ENCODE assay signal across 31 mouse cellular contexts in the genomic region with DNA sequence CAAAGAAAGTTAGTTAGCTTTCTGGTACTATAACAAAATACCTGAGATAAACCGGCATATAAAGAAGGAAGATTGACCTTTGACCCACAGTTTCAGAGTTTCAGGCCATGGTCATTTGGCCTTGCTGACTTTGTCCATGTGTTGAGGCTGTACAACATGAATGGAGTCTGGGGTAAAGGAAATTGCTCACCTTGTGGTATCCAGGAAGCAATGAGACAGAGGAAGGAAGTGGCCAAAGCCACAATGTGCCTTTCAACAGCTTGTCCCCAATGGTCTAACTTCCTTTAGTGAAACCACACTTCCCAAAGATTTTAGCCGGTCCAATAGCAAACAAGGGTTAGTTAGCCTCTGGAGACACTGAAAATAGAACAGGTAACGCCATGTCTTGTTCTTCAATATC.
DNase-seq lines count a peak whose midpoint lies in the region; ATAC-seq and TF ChIP-seq lines count a peak whose summit lies in the region.
"Had no signal": no experiment of that assay in that cellular context is flagged by ENCODE, and none has a peak within 500 bp of the region (broad histone marks: within the 10 kb centered on the region; RNA-seq: fewer than 3 reads in every experiment).

No protein-coding gene starts in this region.

- 96% methylated on average over 3 of the region's 3 CpGs for WGBS in intestine, embryonic 14.5 days
- 77% methylated on average over 3 of the region's 3 CpGs for WGBS in intestine, postnatal 0 days

- DNase-seq in gastrocnemius, adult 2 months: no peak
- no peak for DNase-seq in gastrocnemius, postnatal 4 days (ENCODE audit: low spot score in 2 of 2)
- DNase-seq in intestine, embryonic 14.5 days (ENCODE audit: low spot score): peak; percentile 18
- no peak for DNase-seq in thymus, postnatal 14 days
- DNase-seq: adrenal gland, postnatal 10 days; cerebellum, adult 11-12 months; cerebellum, adult 9-11 months; forebrain, postnatal 0 days; gastrocnemius, postnatal 10 days; kidney, postnatal 36 days; lung, adult 18-20 months; lung, postnatal 10 days; right cerebral cortex, postnatal 25 days had no signal

- TF ChIP-seq CTCF in gastrocnemius, adult 2 months (IDR thresholded peaks at IDR 0.05): no peak
- no peak for TF ChIP-seq CTCF in intestine, postnatal 0 days (IDR thresholded peaks at IDR 0.05; ENCODE audit: low read depth)

- no peak for ATAC-seq in intestine, embryonic 14.5 days (replicated peaks; ENCODE audit: low FRiP score, low TSS enrichment, low read depth)
- ATAC-seq in intestine, postnatal 0 days: no peak
- ATAC-seq in common myeloid progenitor, adult 5-6 weeks (replicated peaks; ENCODE audit: low read depth, poor library complexity, severe bottlenecking): 0 out of 2 replicates have a peak, but pooled peaks have one; percentile 52
- ATAC-seq in neutrophil, adult 5-6 weeks (ENCODE audit: extremely low read depth, insufficient number of reproducible peaks, low FRiP score, poor library complexity, severe bottlenecking): peak; percentile 53; the same call in 1 of the 2 replicates
- ATAC-seq: forebrain, postnatal 0 days; hindbrain, embryonic 16.5 days; intestine, embryonic 15.5 days; liver, embryonic 12.5 days; midbrain, embryonic 15.5 days; Patski had no signal

- no peaks in the 10 kb centered on the region; the same call in 1 of the 2 replicates for H3K4me1 ChIP-seq in intestine, embryonic 14.5 days (replicated peaks; ENCODE audit: control insufficient read depth, insufficient read depth, low read length)
- no peaks in the 10 kb centered on the region for H3K4me1 ChIP-seq in intestine, postnatal 0 days (replicated peaks; ENCODE audit: control insufficient read depth, insufficient read depth, low read length)
- H3K4me1 ChIP-seq: intestine, embryonic 15.5 days; limb, embryonic 13.5 days; liver, embryonic 12.5 days; midbrain, embryonic 15.5 days; neural tube, embryonic 15.5 days had no signal

- no peaks in the 10 kb centered on the region; the same call in 1 of the 2 replicates for H3K36me3 ChIP-seq in intestine, embryonic 14.5 days (ENCODE audit: control insufficient read depth, insufficient read depth, low read length)
- H3K36me3 ChIP-seq in intestine, postnatal 0 days (ENCODE audit: control insufficient read depth, insufficient read depth): no peaks in the 10 kb centered on the region
- H3K36me3 ChIP-seq: G1E; heart, embryonic 15.5 days; hindbrain, embryonic 10.5 days; intestine, embryonic 15.5 days; liver, embryonic 12.5 days; midbrain, embryonic 10.5 days; midbrain, embryonic 15.5 days; neural tube, embryonic 15.5 days; stomach, embryonic 15.5 days had no signal

- peak overlapping the region; percentile 35; the same call in 1 of the 2 replicates for H3K27ac ChIP-seq in gastrocnemius, adult 2 months
- H3K27ac ChIP-seq in intestine, embryonic 14.5 days (ENCODE audit: low read depth): no peak overlapping the region
- H3K27ac ChIP-seq in intestine, postnatal 0 days (ENCODE audit: low read depth, low read length): no peak overlapping the region
- H3K27ac ChIP-seq: embryonic facial prominence, embryonic 13.5 days; heart, embryonic 15.5 days; hindbrain, embryonic 10.5 days; intestine, embryonic 15.5 days; layer of hippocampus, adult 2 months; limb, embryonic 13.5 days; liver, embryonic 12.5 days; macrophage; midbrain, embryonic 10.5 days; midbrain, embryonic 15.5 days; neural tube, embryonic 15.5 days; stomach, embryonic 15.5 days had no signal

- H3K4me3 ChIP-seq in gastrocnemius, adult 2 months: no peak overlapping the region
- H3K4me3 ChIP-seq in intestine, embryonic 14.5 days (ENCODE audit: low read depth, low read length): no peak overlapping the region
- H3K4me3 ChIP-seq in intestine, postnatal 0 days (ENCODE audit: low read depth, low read length): no peak overlapping the region
- H3K4me3 ChIP-seq: embryonic facial prominence, embryonic 13.5 days; heart, embryonic 15.5 days; hindbrain, embryonic 10.5 days; intestine, embryonic 15.5 days; layer of hippocampus, adult 2 months; limb, embryonic 13.5 days; liver, embryonic 12.5 days; midbrain, embryonic 10.5 days; midbrain, embryonic 15.5 days; neural tube, embryonic 15.5 days; stomach, embryonic 15.5 days had no signal

- intact Hi-C loops in gastrocnemius, adult 2 months (cut with DNase I): no loop called here

- H3K9me3 ChIP-seq in intestine, embryonic 14.5 days (ENCODE audit: control insufficient read depth, low read length): no peaks in the 10 kb centered on the region
- no peaks in the 10 kb centered on the region for H3K9me3 ChIP-seq in intestine, postnatal 0 days (ENCODE audit: control insufficient read depth)
- H3K9me3 ChIP-seq: embryonic facial prominence, embryonic 13.5 days; G1E; heart, embryonic 15.5 days; hindbrain, embryonic 10.5 days; intestine, embryonic 15.5 days; limb, embryonic 13.5 days; liver, embryonic 12.5 days; midbrain, embryonic 10.5 days; midbrain, embryonic 15.5 days; neural tube, embryonic 15.5 days; stomach, embryonic 15.5 days had no signal

- H3K4me2 ChIP-seq in intestine, embryonic 14.5 days (ENCODE audit: low read length): no peak overlapping the region
- no peak overlapping the region for H3K4me2 ChIP-seq in intestine, postnatal 0 days (replicated peaks; ENCODE audit: low read depth)
- H3K4me2 ChIP-seq: embryonic facial prominence, embryonic 13.5 days; heart, embryonic 15.5 days; intestine, embryonic 15.5 days; limb, embryonic 13.5 days; liver, embryonic 12.5 days; midbrain, embryonic 15.5 days; neural tube, embryonic 15.5 days; stomach, embryonic 15.5 days had no signal

- H3K9ac ChIP-seq in intestine, embryonic 14.5 days (ENCODE audit: low read length): no peak overlapping the region
- H3K9ac ChIP-seq in intestine, postnatal 0 days (ENCODE audit: low read depth, low read length): no peak overlapping the region
- H3K9ac ChIP-seq: embryonic facial prominence, embryonic 13.5 days; forebrain, postnatal 0 days; heart, embryonic 15.5 days; intestine, embryonic 15.5 days; limb, embryonic 13.5 days; liver, embryonic 12.5 days; midbrain, embryonic 15.5 days; neural tube, embryonic 15.5 days; stomach, embryonic 15.5 days had no signal

- no peaks in the 10 kb centered on the region for H3K27me3 ChIP-seq in intestine, embryonic 14.5 days (replicated peaks; ENCODE audit: control insufficient read depth, insufficient read depth, low read length)
- H3K27me3 ChIP-seq in intestine, postnatal 0 days (replicated peaks; ENCODE audit: control insufficient read depth, insufficient read depth, low read length): no peaks in the 10 kb centered on the region
- H3K27me3 ChIP-seq: embryonic facial prominence, embryonic 13.5 days; heart, embryonic 15.5 days; intestine, embryonic 15.5 days; limb, embryonic 13.5 days; liver, embryonic 12.5 days; midbrain, embryonic 15.5 days; neural tube, embryonic 15.5 days; stomach, embryonic 15.5 days had no signal

Comparison
In these comparisons a context has a peak if more than half of its experiments do, and no peak if none do; other contexts are left out.
1. ATAC-seq: peak in common myeloid progenitor, adult 5-6 weeks (single experiment) and neutrophil, adult 5-6 weeks (single experiment); none in intestine, embryonic 14.5 days (single experiment) and intestine, postnatal 0 days (single experiment).